Mouse (Mus musculus): Measurements from ENCODE around the gene Tespa1.
"Not testable (repeated sequence)": the region's sequence is repeated elsewhere in the genome, so short reads cannot be mapped to it uniquely, and the experiment has no call there.

Tespa1 gene

GRCm38 (mm10) chr10:130344056-130344455 lies 21.4 kb downstream of the Tespa1 start:
- DNase-seq (ENCODE audit: extremely low spot score, low spot score): no peak

- DNase-seq (ENCODE audit: extremely low spot score, low spot score): no peak
These were observed 40.9 kb downstream of the Tespa1 start for GRCm38 (mm10) chr10:130363438-130364164.

- DNase-seq (ENCODE audit: extremely low spot score, low spot score): no peak
These were observed 42.1 kb downstream of the Tespa1 start for GRCm38 (mm10) chr10:130364766-130365165.

GRCm38 (mm10) chr10:130368384-130368783 lies 45.7 kb downstream of the Tespa1 start:
- DNase-seq (ENCODE audit: extremely low spot score, low spot score): no peak

GRCm38 (mm10) chr10:130370005-130370682 lies 47.5 kb downstream of the Tespa1 start:
- no peak for DNase-seq (ENCODE audit: extremely low spot score, low spot score)

GRCm38 (mm10) chr10:130371644-130372043 lies 49.0 kb downstream of the Tespa1 start:
- no peak for DNase-seq (ENCODE audit: extremely low spot score, low spot score)

- DNase-seq (ENCODE audit: extremely low spot score, low spot score): no peak
These were observed 50.0 kb downstream of the Tespa1 start for GRCm38 (mm10) chr10:130372491-130373173.

GRCm38 (mm10) chr10:130375145-130375544 lies 52.5 kb downstream of the Tespa1 start:
- DNase-seq (ENCODE audit: extremely low spot score, low spot score): no peak

- DNase-seq (ENCODE audit: extremely low spot score, low spot score): no peak
These were observed 71.6 kb downstream of the Tespa1 start, which contains the start of gene Vmn2r84 for GRCm38 (mm10) chr10:130394232-130394631. Gene Vmn2r84, minus strand, starts transcription at chr10:130394332.

- not testable (repeated sequence) for DNase-seq (ENCODE audit: extremely low spot score, low spot score)
These were observed 89.6 kb downstream of the Tespa1 start for GRCm38 (mm10) chr10:130412167-130412698.
